Mouse (Mus musculus) liver, embryonic 14.5 days (tissue): ENCODE results near the gene Slc25a27.

ENCODE experiments used
- CTCF ChIP-seq: IDR thresholded peaks from 2 replicates; pipeline ENCODE4 v1.5.1; 2016; ENCODE audit warnings: antibody characterized with exemption, low read depth, control low read depth
- EP300 ChIP-seq: IDR thresholded peaks from 2 replicates; pipeline ENCODE4 v1.6.1; 2016; ENCODE audit warnings: antibody characterized with exemption, low read depth

GRCm38 (mm10) chr17:43671907-43672306, 4.9 kb upstream of the Slc25a27 start:
- TF ChIP-seq CTCF, result no peak
- no peak for TF ChIP-seq EP300
